Mouse (Mus musculus): Measurements from ENCODE around the gene Amotl1. TPM values are rescaled to one million over a fixed set of nuclear protein-coding genes. Genes with fewer than 3 reads are reported as not detected.
A peak's percentile ranks its signal among the peaks of the same experiment; 100 is the strongest.

Amotl1 gene
- total RNA-seq, 2 experiments from 2014 or later = 330 to 339 TPM

- DNase-seq (ENCODE audit: low spot score) = peak; percentile 81
Measured at GRCm38 (mm10) chr9:14642251-14643021, 2.4 kb downstream of the Amotl1 start.

- DNase-seq (ENCODE audit: low spot score) = no peak
Measured at GRCm38 (mm10) chr9:14641310-14642067, 3.4 kb downstream of the Amotl1 start.

- DNase-seq (ENCODE audit: low spot score) = no peak
Measured at GRCm38 (mm10) chr9:14636244-14636643, 8.6 kb downstream of the Amotl1 start.

GRCm38 (mm10) chr9:14635551-14635950, 9.3 kb downstream of the Amotl1 start:
- DNase-seq (ENCODE audit: low spot score) = no peak

GRCm38 (mm10) chr9:14634155-14634554, 10.7 kb downstream of the Amotl1 start:
- no peak for DNase-seq (ENCODE audit: low spot score)

- no peak for DNase-seq (ENCODE audit: low spot score)
Measured at GRCm38 (mm10) chr9:14632365-14633163, 12.3 kb downstream of the Amotl1 start.

- peak; percentile 75 for DNase-seq (ENCODE audit: low spot score)
Measured at GRCm38 (mm10) chr9:14631729-14632128, 13.1 kb downstream of the Amotl1 start.

GRCm38 (mm10) chr9:14627525-14627924, 17.3 kb downstream of the Amotl1 start:
- no peak for DNase-seq (ENCODE audit: low spot score)

GRCm38 (mm10) chr9:14625961-14626360, 18.9 kb downstream of the Amotl1 start:
- no peak for DNase-seq (ENCODE audit: low spot score)

- peak; percentile 92 for DNase-seq (ENCODE audit: low spot score)
Measured at GRCm38 (mm10) chr9:14625024-14625423, 19.8 kb downstream of the Amotl1 start.

GRCm38 (mm10) chr9:14623928-14624327, 20.9 kb downstream of the Amotl1 start:
- DNase-seq (ENCODE audit: low spot score) = no peak

GRCm38 (mm10) chr9:14623250-14623649, 21.6 kb downstream of the Amotl1 start:
- peak; percentile 66 for DNase-seq (ENCODE audit: low spot score)

GRCm38 (mm10) chr9:14622848-14623247, 22.0 kb downstream of the Amotl1 start:
- DNase-seq (ENCODE audit: low spot score) = no peak

GRCm38 (mm10) chr9:14620107-14620506, 24.7 kb downstream of the Amotl1 start:
- DNase-seq (ENCODE audit: low spot score) = no peak

GRCm38 (mm10) chr9:14614931-14615880, 29.6 kb downstream of the Amotl1 start:
- DNase-seq (ENCODE audit: low spot score) = peak; percentile 62

GRCm38 (mm10) chr9:14614205-14614930, 30.5 kb downstream of the Amotl1 start:
- DNase-seq (ENCODE audit: low spot score) = no peak

GRCm38 (mm10) chr9:14613308-14614204, 31.3 kb downstream of the Amotl1 start:
- peak; percentile 58 for DNase-seq (ENCODE audit: low spot score)

GRCm38 (mm10) chr9:14612588-14612987, 32.3 kb downstream of the Amotl1 start:
- no peak for DNase-seq (ENCODE audit: low spot score)

- DNase-seq (ENCODE audit: low spot score) = peak; percentile 32
Measured at GRCm38 (mm10) chr9:14608521-14608920, 36.3 kb downstream of the Amotl1 start.

All from gastrocnemius, adult 18-20 months (tissue).